Mouse (Mus musculus) embryo, embryonic 10 days (tissue): Measurements from ENCODE around the gene Hoxb5.

Source experiments
- DNase-seq: peaks from one replicate; pipeline ENCODE4 v3.0.0-alpha.2; 2015; ENCODE audit warnings: low spot score

Hoxb5 gene

DNA sequence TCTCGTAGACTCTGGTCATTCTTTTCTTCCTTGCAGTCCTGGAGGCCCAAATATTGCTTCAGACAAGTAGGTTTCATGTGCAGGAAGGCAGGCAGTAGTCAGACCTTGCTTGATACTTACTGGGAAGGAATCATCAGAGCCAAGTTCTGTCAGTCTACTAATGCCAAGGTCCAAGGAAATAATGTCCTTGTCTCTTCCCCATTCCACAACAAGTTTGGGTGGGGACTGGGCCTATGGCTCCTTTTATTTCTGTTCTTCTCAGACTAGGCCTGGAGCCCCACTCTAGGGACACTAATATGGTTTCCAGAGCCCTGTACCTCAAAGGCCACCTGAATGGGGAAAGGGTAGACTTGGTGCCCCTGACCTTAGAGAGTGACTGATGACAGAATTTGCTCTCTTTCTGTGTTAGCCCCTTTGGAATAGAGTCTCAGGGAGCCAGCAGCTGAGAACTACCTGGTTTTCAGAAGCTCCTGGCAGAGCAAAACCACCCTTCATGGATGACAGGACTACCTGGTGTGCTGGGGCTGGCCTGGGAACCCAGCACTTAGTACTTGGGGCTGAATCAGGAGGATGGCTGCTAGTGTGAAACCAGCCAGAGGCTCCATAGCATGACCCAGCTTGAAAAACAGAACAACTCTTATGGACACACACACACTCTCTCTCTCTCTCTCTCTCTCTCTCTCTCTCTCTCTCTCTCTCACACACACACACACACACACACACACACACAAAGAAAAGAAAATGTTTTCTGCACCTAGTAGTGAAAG lies 14.5 kb upstream of the Hoxb5 start:
- DNase-seq = no peak

DNA sequence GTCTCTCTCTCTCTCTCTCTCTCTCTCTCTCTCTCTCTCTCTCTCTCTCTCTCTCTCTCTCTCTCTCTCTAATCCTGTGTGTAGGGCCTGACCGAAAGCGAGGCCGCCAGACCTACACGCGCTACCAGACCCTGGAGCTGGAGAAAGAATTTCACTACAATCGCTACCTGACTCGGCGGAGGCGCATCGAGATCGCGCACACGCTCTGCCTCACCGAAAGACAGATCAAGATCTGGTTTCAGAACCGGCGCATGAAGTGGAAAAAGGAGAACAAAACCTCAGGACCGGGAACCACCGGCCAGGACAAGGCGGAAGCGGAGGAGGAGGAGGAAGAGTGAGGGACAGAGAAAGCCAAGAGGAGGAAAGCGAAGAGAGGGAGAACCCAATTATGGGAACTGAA lies 13.8 kb upstream of the Hoxb5 start:
- DNase-seq = no peak

- no peak for DNase-seq
Observed at GRCm38 (mm10) chr11:96289837-96290236, 13.3 kb upstream of the Hoxb5 start.

- no peak for DNase-seq
Observed at GRCm38 (mm10) chr11:96290705-96291355, 12.3 kb upstream of the Hoxb5 start.

DNA sequence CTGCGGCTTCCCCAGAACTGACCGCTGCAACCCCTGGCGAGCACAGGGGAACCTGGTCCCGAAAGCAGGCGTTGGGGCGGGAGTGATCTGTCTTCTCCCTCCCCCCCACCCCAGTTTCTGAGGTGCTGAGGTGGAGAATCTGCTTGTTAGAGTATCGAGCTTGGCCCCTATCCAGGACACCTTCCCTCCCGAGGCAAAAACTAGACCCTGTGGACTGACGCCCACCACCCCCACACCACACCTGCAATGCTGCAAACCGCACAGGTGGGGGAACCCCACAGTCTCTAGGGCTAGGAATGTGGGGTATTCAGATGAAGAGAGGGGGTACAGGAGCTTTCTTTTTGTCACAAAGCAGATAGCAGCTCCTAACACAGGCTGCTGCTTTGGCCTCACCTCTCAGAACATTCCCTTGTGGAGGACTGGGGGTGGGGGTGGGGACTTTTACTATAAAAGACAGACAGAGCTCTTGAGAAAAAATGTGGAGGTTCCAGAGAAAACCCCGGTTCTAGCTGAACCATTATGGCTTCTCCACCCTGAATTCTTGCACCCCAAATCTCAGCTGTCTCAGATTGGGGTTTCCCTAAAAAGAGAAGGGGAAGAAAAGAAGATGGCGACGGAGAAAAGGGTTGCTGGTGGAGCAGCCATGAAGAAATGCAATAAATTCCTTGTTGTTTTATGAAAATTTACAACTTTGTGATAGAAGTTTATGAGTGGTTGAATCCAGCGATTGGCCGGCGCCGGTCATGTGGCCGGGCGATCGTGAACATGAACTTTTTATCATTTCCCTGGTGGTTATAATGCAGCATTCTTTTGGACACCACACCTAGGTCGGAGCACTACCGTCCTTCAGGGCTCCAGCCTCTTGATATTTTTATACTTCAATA lies 11.2 kb upstream of the Hoxb5 start, which contains the start of gene Hoxb6:
Hoxb6 (plus strand) TSS at position 796 of the 884 bp plus-strand sequence.
- peak; percentile 57 for DNase-seq

DNA sequence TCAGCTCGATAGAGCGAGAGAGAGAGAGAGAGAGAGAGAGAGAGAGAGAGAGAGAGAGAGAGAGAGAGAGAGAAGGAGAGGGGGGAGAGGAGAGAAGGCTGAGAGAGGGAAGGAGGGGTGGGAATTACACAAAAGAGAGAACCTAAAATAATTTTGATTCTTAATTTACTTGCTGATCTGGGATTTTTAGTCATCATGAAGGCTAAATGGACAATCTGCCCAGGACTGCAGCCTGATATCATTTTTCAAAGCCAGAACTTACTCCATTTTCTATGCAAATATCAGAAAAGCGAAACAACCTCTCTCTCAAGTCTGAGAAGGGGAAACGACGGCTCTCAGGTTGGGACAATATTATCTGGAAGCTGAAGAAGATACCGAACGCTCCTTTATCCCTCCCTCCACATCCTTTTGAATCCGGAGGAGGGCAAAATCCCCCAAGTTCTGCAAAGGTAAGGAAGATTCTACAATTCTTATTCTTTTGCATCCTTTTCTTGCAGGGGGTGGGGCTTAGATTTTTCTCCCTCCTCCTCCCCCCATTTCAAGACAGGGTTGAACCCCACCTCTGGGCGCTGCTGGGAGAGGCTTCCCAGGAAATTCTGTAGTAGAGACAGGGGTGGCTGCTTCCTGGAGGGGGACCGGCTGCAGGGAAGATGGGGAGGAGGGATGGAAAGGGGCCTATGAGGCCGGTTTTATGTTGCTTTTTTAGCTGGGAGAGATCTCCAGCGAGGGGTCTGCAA lies 10.4 kb upstream of the Hoxb5 start:
- no peak for DNase-seq

- DNase-seq = no peak
Observed at GRCm38 (mm10) chr11:96293302-96293921, 9.7 kb upstream of the Hoxb5 start.

GRCm38 (mm10) chr11:96294245-96295091 lies 8.7 kb upstream of the Hoxb5 start:
- peak; percentile 94 for DNase-seq

DNA sequence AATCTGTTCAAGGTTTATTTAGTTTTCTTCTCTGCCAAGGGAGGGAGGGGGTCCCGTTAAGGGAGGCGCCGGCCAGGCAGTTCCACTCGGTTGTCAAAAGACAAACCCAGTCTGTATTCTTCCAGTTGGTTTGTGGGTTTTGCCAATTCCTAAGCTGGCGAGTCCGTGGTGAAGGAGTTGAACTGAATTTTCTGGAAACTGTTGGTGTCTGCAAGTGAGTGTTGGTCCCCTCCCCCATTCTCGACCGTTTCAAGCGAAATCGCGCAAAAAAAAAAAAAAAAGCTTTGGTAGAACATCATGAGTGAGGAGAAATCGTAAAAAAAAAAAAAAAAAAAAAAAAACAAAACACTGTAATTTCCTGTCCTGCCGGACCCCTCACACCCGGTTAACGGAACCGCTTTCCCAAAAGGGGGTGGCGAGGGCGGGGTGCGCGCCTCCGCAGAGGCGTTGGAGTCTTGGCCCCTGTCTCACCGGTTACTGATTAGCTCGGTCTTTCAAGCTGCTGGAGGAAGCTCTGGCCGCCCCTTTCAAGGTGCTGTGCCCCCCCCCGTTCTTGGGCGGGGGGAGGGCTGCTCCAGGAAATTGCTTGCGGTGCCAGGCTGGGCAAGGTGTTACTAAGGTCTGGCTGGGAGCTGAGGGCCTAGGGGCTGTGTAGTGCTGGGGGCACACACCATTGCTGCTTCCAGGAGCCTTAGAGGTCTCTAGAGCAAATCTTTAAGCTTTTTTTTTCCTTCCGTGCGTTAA lies 7.9 kb upstream of the Hoxb5 start:
- DNase-seq = no peak

DNA sequence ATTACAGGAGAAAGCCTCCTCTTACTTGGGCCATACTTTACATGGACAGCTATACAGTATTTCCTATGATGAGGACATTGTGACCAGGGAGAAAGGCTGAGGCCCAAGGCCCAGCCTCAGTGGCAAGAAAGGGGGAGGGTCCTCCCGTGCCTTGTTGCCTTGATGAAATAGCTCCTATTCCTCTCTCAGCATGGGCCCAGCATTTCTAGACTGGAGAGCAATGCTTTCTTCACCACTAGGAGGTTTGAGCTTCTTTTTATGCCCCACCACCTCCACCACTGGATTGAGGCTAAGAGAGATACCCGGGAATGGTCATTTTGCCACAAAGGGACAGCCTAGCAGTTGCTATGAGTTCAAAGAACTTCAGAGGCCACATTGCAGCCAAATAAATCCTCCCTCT lies 6.1 kb upstream of the Hoxb5 start:
- peak; percentile 51 for DNase-seq

DNA sequence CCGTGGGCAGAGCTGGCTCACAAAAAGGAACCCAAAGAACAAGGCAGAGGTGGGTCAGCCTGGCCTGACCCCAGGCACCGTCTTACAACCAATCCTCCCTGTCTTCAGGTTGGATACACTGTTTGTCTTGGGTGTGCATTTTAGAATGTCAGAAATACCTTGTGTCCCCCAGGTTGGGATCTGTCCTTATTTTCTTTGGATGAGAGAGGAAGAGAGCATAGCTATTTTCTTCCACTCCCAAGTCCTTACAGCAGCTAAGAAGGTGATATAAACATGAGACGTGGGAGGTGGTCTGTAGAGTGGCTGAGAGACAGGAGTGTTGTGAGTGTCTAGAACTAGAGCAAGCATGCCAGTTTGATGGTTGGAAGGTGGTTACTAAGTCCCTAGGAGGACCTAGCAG lies 5.7 kb upstream of the Hoxb5 start:
- DNase-seq = no peak

DNA sequence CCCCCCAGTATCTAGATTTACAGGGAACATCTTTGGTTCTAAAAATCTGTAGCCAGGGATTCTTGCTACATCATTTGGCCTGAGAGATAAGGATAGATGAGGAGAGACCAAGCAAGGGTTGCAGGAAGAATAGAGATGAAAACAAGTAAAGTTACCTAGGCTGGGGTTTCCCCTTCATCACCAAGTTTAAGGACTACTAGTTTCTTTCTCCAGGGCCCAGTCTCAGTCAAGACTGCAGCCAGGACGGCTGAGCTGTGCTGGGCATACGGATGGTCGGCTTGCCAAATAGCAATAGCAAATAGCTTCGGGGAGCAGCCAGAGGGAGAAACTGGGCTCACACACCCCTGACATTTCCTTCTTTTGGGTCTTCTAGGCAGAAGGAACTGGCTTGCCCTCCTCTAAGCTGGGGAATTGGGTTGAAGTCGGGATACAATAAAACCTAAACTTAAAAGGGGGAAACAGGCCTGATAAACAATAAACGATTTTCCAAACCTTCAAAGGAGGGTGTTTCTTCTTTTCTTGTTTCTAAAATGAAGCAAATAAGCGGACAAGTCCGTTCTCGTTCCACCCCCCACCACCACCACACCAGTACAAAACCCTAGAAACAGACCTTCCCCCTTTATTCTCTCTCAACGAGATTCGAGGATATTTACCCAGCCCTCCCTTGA lies 5.0 kb upstream of the Hoxb5 start:
- no peak for DNase-seq

DNA sequence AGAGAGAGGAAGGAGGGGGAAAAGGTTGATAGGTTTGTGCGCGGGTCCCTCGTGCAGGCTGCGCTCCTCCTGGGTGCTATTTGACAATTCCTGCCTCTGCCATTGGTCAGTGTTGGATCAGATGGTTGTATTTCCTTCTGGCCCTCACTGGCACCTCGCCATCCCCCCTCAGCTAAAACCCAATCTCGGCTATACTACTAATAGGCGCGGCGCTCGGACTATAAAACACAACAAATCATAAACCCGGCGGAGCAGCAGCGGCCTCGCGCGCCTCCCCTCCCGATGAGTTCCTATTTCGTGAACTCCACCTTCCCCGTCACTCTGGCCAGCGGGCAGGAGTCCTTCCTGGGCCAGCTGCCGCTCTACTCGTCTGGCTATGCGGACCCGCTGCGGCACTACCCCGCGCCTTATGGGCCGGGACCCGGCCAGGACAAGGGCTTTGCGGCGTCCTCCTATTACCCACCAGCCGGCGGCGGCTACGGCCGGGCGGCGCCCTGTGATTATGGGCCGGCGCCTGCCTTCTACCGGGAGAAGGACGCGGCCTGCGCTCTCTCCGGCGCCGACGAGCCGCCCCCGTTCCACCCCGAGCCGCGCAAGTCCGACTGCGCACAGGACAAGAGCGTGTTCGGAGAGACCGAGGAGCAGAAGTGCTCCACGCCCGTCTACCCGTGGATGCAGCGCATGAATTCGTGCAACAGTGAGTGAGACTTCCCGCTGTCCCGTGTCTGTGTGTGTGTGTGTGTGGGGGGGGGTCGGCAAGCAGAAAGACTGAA lies 4.1 kb upstream of the Hoxb5 start:
- peak; percentile 64 for DNase-seq

DNA sequence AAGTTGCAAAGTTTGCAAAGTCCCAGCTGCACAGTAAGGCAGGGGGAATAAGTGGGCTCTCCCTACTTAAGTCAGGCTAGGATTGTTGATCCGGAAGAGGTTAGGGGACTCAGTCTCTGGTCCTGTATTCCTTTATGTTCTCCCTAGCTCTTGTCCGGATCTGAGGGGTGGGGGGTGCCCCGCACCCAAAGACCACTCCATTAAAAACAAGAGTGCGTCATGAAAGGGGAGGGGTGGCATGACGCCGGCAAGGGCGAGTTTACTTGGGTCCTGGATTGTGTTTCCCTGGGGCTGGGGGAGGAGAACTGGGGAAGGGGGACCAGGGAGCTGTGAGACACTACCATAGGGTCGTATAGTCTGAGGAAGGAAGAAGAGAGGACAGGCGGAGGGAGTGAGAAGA lies 3.4 kb upstream of the Hoxb5 start:
- no peak for DNase-seq

DNA sequence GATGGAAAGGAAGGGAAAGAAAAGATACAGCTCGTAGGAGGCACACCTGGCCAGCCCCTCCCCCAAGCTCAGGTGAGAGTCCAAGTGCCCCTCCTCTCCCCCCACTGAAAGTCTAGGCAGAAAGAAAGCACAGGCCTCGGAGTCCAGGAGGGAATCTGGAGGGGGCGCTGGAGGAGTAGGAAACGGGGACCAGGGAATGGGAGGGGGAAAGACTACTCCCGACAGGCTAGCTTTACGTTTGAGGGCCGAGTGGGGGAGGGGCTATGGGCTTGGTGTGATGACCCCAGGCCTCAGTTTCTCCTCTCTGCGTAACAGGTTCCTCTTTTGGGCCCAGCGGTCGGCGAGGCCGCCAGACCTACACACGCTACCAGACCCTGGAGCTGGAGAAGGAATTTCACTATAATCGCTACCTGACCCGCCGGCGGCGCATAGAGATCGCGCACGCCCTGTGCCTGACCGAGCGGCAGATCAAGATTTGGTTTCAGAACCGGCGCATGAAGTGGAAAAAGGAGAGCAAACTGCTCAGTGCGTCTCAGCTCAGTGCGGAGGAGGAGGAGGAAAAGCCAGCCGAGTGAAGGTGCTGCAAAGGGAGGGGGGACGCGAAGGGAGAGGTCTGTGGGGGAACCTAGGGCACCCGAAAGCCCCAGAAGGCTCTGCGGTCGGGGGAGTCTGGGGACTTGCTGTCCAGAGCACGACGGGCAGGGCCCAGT lies 2.6 kb upstream of the Hoxb5 start:
- peak; percentile 61 for DNase-seq

DNA sequence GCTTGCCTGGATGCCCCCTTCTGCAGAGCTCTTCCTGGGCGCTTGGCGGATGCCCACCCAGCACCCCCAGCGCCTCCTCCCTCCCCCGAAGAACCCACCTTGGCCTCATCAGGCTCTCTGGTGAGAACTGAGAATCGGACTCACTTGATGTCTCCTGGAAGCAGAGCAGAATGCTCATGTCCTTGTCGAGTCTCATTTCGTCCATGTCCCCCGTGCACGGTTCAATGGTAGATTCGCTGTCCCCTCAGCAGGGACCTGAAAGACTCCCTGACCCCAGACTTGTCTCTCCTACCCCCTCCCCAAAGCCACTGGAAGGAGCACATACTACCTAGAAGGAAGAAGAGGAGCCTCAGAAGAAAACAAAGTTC lies 2.1 kb upstream of the Hoxb5 start:
- DNase-seq = no peak

- DNase-seq = peak; percentile 51
Observed at GRCm38 (mm10) chr11:96301837-96302236, 1.3 kb upstream of the Hoxb5 start.
